Mouse (Mus musculus): ENCODE measurements at regions not wholly inside any gene's neighbourhood (a gene's known extent, or its start where the extent isn't known, plus 50 kb on each side); places are given as distances from the start of the nearest gene placed in this dataset.

DNA sequence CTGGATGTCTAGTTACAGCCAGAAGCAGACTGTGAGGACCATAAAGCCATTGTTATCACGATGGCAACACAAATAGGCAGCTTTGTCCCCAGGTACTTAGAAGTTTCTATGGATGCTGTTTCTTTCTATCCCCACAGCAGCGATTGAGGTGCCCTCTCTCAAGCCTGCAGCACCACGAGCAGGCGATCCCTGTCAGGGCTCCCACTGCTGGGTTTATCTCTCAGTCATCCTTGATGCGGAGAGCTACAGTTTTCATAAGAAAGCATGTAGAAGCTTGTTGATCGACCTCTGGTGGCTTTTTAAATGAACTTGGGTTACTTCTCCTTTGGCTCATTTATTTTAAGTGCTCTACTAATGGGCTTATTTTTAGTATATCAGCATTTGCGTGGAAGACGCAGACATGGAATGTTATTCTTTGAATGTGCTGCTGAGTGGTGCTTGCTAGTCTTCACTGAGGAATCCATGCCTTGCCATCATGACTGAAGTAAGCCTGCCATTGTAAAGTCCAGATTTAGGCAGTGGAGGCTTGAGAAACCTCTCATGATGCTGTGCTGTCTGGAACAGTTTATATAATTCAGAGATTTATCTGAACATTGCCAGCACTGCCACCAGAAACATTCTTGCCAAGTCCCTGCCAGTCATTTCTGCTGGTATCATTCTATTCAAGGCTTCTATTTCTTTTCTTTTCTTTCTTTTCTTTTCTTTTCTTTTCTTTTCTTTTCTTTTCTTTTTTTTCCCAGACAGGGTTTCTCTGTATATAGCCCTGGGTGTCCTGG, 161.0 kb downstream of the Cxcl12 start:
- H3K4me3 ChIP-seq (ENCODE audit: insufficient read depth, low read length), result no peak overlapping the region
- TF ChIP-seq CTCF (IDR thresholded peaks at IDR 0.05; ENCODE audit: low read depth, low read length), result no peak
- TF ChIP-seq POLR2A (IDR thresholded peaks at IDR 0.05; ENCODE audit: borderline replicate concordance, low read depth, low read length), result no peak

DNA sequence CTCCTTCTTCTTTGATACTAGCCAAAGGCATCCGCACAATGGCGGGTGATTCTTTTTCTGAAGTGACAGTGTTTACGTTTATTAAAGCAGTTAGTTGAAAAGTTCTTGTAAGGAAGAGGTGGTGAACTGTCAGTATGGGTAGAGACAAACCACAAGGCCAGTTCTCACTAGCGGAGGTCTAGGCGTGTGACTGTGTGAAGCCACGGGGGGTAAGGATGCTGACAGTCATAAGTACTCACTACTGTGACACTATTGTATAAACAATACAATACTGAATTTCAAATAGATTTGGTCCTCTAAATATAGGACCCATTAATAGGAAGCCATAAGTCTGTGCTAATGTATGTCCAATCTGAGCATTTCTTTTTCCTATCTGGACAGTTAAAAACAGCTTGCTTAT, 161.9 kb downstream of the Cxcl12 start:
- TF ChIP-seq CTCF (IDR thresholded peaks at IDR 0.05; ENCODE audit: low read depth, low read length), result no peak
- no peak for TF ChIP-seq POLR2A (IDR thresholded peaks at IDR 0.05; ENCODE audit: borderline replicate concordance, low read depth, low read length)
- Histone ChIP-seq H3K4me1 (ENCODE audit: control insufficient read depth, insufficient read depth, low read length) (no peaks in the 10 kb centered on the region), H3K4me3 (ENCODE audit: insufficient read depth, low read length) (no peak overlapping the region), H3K27ac (ENCODE audit: insufficient read depth, low read depth, low read length) (no peak overlapping the region)

More for the DNA sequence above, 161.0 kb downstream of the Cxcl12 start:
- Histone ChIP-seq H3K27ac (ENCODE audit: insufficient read depth, low read depth, low read length) (no peak overlapping the region), H3K4me1 (ENCODE audit: control insufficient read depth, insufficient read depth, low read length) (no peaks in the 10 kb centered on the region)

DNA sequence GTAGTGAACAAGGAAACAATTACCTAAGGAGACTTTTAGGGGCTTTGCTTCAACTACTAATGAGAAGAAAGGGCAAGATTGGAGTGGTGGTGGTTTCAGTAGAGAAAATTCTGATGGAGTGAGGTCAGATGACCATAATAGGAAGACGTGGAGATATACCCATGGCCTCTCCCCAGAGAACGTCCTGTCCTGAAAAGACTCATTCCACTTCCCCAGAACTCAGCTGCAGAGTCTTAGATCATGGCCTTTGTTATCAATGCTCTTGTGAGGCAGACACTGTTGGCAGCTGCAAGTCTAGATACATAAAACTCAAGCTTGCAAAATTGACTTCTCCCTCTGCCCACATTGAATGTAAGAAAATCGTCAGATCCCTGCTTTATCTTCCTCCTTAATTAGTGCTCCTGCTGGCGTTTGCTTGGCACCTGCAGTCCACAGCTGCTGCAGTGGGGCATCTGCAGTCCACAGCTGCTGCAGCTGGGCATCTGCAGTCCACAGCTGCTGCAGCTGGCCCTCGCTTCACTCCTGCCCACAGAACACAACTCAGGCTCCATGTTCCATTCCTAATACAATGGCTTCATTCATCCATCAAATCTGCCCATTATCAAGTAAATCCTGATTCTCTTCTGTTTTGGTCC, 162.5 kb downstream of the Cxcl12 start:
- Histone ChIP-seq H3K4me1 (ENCODE audit: control insufficient read depth, insufficient read depth, low read length) (no peaks in the 10 kb centered on the region), H3K4me3 (ENCODE audit: insufficient read depth, low read length) (no peak overlapping the region), H3K27ac (ENCODE audit: insufficient read depth, low read depth, low read length) (no peak overlapping the region)
- TF ChIP-seq POLR2A (IDR thresholded peaks at IDR 0.05; ENCODE audit: borderline replicate concordance, low read depth, low read length) (no peak), CTCF (IDR thresholded peaks at IDR 0.05; ENCODE audit: low read depth, low read length) (no peak)

GRCm38 (mm10) chr6:117332641-117333040, 164.3 kb downstream of the Cxcl12 start:
- TF ChIP-seq CTCF (IDR thresholded peaks at IDR 0.05; ENCODE audit: low read depth, low read length), result no peak
- TF ChIP-seq POLR2A (IDR thresholded peaks at IDR 0.05; ENCODE audit: borderline replicate concordance, low read depth, low read length), result no peak
- Histone ChIP-seq H3K4me1 (ENCODE audit: control insufficient read depth, insufficient read depth, low read length) (no peaks in the 10 kb centered on the region), H3K4me3 (ENCODE audit: insufficient read depth, low read length) (no peak overlapping the region), H3K27ac (ENCODE audit: insufficient read depth, low read depth, low read length) (no peak overlapping the region)

DNA sequence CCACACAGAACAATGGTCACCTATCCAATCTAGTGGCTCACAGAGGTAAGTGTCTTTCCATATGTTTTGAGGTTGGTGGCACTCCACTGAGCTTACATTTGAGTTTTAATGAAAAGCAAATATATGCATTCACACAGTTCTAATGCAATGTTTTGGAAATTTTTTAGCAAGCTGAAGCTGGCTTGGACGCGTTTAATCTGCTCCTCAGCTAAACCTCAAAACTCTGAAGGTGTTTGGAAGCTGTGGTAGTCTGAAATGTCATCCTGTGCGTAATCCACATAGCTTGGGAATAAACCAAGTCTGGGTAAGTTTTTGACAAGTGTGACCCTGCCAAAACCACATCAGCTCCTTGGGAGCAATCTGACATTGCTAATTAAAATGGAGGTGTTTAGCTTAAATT, 173.8 kb downstream of the Cxcl12 start:
- TF ChIP-seq CTCF (IDR thresholded peaks at IDR 0.05; ENCODE audit: low read depth, low read length) (no peak), POLR2A (IDR thresholded peaks at IDR 0.05; ENCODE audit: borderline replicate concordance, low read depth, low read length) (no peak)
- H3K27ac ChIP-seq (ENCODE audit: insufficient read depth, low read depth, low read length), result no peak overlapping the region

DNA sequence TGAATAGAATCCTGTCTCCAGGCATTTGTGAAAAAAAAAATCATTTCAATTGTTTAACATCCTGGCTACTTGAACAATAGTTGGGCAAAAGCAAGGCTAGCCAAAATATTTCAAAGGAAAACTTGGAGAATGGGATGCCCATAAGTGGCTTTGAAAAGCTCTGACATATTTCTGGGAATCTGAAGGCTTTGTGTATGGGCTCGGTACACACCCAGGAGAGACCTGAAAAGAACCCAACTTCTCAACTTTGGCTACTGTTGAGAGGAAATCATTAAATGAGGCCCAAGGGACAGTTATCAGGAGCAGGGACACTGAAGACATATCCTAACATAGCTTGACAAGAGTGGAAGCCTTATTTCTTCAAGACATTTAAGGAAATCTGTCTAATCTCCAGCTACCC, 179.0 kb downstream of the Cxcl12 start:
- Histone ChIP-seq H3K27ac (ENCODE audit: insufficient read depth, low read depth, low read length) (no peak overlapping the region), H3K4me1 (ENCODE audit: control insufficient read depth, insufficient read depth, low read length) (no peaks in the 10 kb centered on the region)
- no peak for TF ChIP-seq POLR2A (IDR thresholded peaks at IDR 0.05; ENCODE audit: borderline replicate concordance, low read depth, low read length)
- TF ChIP-seq CTCF (IDR thresholded peaks at IDR 0.05; ENCODE audit: low read depth, low read length), result no peak

More for the DNA sequence above, 173.8 kb downstream of the Cxcl12 start:
- Histone ChIP-seq H3K4me3 (ENCODE audit: insufficient read depth, low read length) (no peak overlapping the region), H3K4me1 (ENCODE audit: control insufficient read depth, insufficient read depth, low read length) (no peaks in the 10 kb centered on the region)

GRCm38 (mm10) chr6:117351846-117352245, 183.5 kb downstream of the Cxcl12 start:
- H3K4me3 ChIP-seq (ENCODE audit: insufficient read depth, low read length), result no peak overlapping the region
- no peak overlapping the region for H3K27ac ChIP-seq (ENCODE audit: insufficient read depth, low read depth, low read length)
- TF ChIP-seq POLR2A (IDR thresholded peaks at IDR 0.05; ENCODE audit: borderline replicate concordance, low read depth, low read length) (no peak), CTCF (IDR thresholded peaks at IDR 0.05; ENCODE audit: low read depth, low read length) (no peak)
- H3K4me1 ChIP-seq (ENCODE audit: control insufficient read depth, insufficient read depth, low read length), result no peaks in the 10 kb centered on the region

More for the DNA sequence above, 179.0 kb downstream of the Cxcl12 start:
- no peak overlapping the region for H3K4me3 ChIP-seq (ENCODE audit: insufficient read depth, low read length)

DNA sequence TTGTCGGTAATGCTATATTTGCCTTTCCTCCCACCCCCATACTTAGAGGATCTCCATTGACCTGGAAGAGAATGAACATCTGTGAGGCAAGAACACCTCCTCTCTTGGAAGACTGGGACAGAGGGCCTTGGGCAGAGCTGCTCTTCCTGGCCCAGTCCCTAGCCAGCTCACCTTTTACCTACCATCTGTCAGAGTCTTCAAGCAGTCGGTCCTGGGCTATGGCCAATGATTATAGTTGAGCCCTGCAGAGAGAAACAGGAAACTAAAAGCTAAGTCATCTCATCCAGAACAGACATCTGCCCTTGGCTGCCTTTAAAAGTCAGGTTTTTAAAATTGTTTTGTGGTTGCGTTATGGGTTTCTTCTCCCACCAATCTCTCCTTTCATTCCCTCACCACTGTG, 184.8 kb downstream of the Cxcl12 start:
- Histone ChIP-seq H3K4me3 (ENCODE audit: insufficient read depth, low read length) (no peak overlapping the region), H3K27ac (ENCODE audit: insufficient read depth, low read depth, low read length) (no peak overlapping the region), H3K4me1 (ENCODE audit: control insufficient read depth, insufficient read depth, low read length) (no peaks in the 10 kb centered on the region)
- TF ChIP-seq CTCF (IDR thresholded peaks at IDR 0.05; ENCODE audit: low read depth, low read length), result no peak
- TF ChIP-seq POLR2A (IDR thresholded peaks at IDR 0.05; ENCODE audit: borderline replicate concordance, low read depth, low read length), result no peak

DNA sequence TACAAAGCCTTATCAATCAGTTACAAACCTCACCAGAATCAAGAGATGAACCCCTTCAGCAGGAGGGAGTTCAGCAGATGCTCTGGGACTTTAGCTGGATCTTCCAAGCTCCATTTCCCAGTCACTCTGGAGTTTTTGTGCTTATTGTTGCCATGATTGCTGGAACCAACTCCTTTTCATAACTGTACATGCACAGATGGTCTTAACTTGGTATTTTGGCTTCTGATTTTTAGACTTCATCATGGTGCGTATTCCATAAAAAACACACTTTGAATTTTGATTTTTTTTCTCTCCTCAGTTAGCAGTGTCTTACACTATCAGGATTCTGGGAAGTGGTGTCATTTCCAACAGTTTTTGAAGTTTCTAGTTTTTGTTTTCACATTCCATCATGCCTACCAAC, 187.8 kb downstream of the Cxcl12 start:
- Histone ChIP-seq H3K27ac (ENCODE audit: insufficient read depth, low read depth, low read length) (no peak overlapping the region), H3K4me1 (ENCODE audit: control insufficient read depth, insufficient read depth, low read length) (no peaks in the 10 kb centered on the region), H3K4me3 (ENCODE audit: insufficient read depth, low read length) (no peak overlapping the region)
- no peak for TF ChIP-seq POLR2A (IDR thresholded peaks at IDR 0.05; ENCODE audit: borderline replicate concordance, low read depth, low read length)
- TF ChIP-seq CTCF (IDR thresholded peaks at IDR 0.05; ENCODE audit: low read depth, low read length), result no peak

GRCm38 (mm10) chr6:117359401-117359800, 191.1 kb downstream of the Cxcl12 start:
- H3K4me3 ChIP-seq (ENCODE audit: insufficient read depth, low read length), result no peak overlapping the region
- TF ChIP-seq CTCF (IDR thresholded peaks at IDR 0.05; ENCODE audit: low read depth, low read length) (no peak), POLR2A (IDR thresholded peaks at IDR 0.05; ENCODE audit: borderline replicate concordance, low read depth, low read length) (no peak)
- H3K27ac ChIP-seq (ENCODE audit: insufficient read depth, low read depth, low read length), result no peak overlapping the region
- H3K4me1 ChIP-seq (ENCODE audit: control insufficient read depth, insufficient read depth, low read length), result no peaks in the 10 kb centered on the region
